Mouse (Mus musculus) mouse embryonic stem cell (cell line): Measurements from ENCODE around the gene Kifap3.

Source experiments
- in situ Hi-C, 2 experiments: fragments of 300-500 bp; cut with MboI; formaldehyde crosslinking; loops; 1 replicate in 1 of 2; 3 replicates in 1 of 2; pipeline ENCODE4 v1.14.3; 2019 to 2020; ENCODE audit warnings: low sequenced_read_pairs in 2 of 2, low pct_unique_long_range_greater_than_20kb in 1 of 2, mixed read lengths in 1 of 2; ENCODE audit not compliant: unreplicated experiment in 1 of 2

Gene Kifap3

DNA sequence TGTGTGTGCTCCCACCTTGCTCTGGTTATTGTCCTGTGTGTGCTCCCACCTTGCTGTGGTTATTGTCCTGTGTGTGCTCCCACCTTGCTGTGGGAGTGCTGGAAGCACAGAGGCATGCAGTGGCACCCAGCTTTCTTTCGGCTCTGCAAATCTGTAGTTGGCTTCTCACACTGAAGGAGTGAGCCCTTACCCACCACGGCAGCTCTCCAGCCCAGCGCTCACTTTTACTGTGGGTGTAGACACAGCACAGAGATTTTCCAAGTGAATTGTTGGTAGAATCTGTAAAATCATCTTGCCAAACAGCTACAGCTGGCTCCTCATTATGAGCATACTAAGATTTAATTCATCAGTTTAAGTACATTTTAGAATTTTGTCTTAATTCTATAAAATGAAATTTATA lies 93.8 kb downstream of the Kifap3 start:
- in situ Hi-C loops, result no loop called here

DNA sequence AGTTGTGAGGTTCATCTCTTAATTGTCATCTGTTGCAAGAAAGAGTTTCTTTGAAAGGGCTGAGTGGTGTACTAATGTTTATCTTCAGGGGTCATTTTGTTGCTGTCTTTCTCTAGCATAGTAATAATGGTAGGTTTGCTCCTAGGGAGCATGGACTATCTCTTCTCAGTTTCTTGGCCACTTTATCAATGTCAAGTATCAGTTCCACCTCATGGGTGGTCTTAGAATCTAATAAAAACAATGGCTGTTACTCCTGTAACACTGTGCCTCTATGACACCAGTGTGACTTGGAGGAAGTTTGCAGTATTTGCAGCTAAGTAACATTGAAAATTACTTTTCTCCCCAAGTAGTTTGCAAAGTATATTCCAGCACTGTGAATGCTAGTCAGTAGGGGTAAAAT lies 110.2 kb downstream of the Kifap3 start:
- in situ Hi-C loops, result no loop called here

DNA sequence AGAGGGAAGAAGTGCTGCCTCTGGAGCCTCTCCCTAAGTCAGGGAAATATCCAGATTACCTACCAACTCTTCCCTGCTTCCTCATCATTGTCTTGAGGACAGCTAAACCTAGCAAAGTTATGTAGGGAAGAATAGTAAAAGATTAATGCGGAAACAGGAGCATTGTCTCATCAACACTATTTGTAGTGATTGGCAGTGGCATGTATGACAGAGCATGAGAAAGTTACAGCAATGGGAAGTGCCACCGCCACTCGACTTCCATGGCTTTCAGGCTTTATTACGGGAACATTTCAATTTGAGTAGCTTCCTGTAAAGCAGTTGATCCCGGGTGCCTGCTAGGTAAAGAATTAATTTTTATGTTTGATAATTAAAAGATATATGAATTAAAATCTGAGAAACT lies 113.9 kb downstream of the Kifap3 start:
- in situ Hi-C loops, result no loop called here

DNA sequence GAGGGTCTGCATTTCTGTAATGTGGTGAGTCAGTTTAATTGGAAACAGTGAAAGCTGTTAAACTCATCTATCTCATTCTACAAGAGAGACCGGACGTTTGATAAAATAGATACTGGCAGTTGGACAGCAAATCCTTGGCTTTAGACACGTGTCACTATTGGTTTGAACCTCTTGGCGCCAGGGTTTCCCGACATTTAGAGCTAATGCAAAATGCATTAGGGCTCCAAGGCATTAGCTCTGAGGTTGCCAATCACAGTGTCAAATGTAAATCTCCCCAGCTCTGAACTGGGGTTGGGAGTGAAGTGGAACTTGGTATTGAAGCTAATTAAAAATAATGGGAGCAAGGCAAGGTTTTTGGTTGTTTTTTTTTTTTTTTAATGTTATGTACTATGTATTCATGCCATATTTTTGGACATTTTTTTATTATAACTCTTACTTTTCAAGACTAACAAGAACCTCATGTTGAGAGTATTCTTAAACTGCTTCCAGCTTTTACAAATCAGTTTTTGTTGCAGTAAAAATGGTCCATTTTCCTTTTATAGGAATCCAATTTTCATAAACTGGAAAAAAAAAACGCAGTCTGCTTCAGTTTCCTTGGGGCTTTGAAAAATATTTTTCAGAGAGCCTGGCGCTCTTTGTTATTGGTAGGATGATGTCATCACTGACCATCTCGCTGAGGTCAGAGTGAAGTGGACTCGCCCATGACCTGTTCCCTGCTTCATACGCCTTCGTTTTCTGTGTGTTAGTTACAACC lies 114.6 kb downstream of the Kifap3 start:
- in situ Hi-C loops, result no loop called here

DNA sequence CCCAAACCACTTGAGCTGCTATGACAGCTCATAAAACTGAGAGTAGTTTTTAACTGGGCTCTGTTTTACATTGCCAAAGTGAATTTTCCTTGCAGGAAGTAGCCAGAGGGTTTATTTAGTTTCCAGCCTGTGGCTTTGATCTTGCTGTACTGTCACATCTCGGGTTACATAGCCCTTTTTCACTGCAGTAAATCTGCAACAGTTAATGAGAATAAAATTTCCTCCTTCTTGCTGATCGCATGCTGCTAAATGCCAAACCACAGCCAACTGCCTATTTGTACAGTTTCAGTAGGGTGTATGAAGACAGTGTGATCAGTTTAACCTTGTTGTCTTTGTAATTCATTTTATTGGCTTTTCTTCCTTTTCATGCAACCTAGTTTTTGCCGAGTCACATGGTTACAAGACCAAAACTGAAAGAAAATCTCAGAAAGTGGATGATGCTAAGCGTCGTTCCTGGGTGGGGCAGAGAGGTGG lies 118.9 kb downstream of the Kifap3 start:
- in situ Hi-C loops, result no loop called here

DNA sequence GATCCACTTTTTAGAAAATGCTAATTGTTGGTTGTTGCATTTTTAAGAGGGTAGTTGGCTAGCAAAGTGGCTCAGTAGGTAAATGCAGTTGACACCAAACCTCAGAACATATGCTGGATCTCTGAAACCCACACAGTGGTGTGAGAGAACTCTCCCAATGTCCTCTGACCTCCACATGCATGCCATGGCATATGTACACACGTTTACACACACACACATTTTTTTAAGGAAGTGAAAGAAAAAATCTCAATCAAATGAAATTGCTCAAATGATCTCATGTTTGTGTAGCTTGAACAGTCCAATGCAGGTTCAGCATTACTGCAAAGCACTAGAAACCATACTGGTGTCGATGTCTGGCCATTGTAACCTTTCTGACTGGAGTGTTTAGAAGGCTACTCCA lies 120.2 kb downstream of the Kifap3 start:
- in situ Hi-C loops, result no loop called here

DNA sequence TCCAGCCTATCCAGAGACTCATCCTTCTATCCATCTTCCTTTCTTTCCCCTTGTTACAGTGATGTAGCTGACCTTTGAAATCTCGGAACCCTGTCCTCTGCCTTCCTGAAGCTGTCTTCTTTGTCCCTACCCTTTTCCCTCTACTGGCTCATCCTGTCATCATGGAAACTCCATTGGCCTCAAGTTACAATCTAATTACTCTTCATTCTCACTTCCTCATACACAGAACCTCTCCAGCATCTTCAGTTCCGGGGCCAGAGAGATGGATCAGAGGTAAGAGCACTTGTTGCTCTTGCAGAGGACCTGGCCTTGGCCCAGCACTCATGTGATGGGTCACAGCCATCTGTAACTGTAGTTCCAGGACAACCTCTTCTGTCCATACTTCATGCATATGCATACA lies 120.8 kb downstream of the Kifap3 start:
- in situ Hi-C loops, result no loop called here

DNA sequence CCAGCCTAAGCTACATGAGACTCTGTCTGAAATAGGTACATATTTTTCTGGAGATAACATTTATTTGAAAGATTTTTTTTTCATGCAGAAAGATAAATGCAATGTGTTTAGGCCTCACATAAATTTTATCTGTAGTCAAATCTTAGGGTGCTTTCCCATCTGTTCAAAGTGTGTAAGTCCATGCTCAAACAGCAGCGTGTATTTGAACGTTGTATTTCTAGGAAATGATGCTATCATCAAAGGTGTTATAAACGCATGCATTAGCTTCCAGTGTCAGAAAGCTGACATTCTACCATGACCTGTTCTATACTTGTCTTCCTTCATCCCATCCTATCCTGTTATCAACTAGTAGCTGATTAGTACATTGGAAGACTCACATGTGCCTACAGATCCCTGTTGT lies 124.0 kb downstream of the Kifap3 start:
- in situ Hi-C loops, result no loop called here

DNA sequence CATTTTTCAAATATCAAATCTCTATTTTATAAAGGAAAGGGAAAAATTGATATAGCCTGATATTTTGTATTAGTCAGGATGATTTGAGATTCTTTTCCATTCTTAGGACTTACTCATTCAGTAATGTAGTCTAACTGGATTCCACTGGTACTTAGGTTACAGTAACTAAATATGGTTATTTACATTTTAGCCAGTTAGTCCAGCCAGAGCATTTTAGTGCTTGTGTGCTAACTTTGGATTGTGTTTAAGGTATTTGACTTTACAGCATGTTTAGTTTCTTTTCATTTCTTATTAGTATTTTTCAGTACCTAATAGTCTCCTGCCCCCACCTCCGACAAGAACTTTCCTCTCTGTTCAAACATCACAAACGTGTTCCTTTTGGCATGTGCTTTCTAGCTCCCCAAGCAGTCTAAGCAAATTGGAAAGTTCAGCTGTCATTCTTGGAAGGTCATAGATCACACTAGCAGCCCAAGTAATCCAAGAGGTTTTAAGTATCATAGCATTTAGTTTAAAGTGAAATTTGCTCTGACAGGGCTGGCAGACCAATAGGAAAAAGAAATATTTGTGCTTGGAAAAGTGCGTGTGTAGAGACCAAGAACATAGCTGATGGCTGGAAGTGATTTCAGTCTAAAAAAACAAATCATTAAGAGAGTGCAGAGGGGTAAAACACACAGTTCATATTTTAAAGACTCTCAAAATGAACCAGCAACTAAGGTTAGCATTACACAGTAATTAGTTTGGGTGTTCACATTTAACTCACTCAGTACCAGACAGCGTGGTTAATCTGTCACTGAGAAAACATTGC lies 127.8 kb downstream of the Kifap3 start:
- in situ Hi-C loops, result no loop called here

DNA sequence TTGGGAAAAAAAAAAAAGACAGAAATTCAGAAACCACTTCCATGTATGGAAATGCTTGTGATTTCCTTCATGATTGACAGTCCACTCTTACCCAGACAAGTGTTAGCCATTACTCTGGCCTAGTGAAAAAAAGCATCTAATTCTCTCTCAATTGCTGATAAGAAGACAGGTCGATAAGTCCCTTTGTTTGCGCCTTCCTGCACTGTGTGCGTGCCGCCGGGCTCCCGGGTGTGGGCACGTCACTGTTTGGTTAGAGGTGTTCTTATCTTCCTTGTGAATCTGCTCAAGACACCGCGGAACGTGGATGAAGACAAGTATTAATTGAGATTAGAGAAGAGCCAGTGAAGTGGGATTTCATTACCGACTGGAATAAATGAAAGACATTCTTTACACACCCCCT lies 129.0 kb downstream of the Kifap3 start:
- in situ Hi-C loops, result no loop called here

DNA sequence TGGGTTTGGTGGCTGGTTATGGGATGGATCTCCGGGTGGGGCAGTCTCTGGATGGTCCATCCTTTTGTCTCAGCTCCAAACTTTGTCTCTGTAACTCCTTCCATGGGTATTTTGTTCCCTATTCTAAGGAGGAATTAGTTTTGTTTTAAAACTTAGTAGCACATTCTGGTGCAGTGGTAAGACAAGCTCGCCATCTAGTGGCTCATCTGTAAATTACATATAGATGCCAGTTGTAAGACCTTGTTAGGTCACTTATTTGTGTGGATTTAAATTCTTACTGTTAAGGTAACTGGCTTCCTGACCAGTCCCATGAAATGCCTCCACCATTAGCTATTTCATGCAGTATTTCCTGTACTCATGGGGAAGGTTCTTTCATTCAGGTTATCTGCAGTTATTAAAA lies 131.0 kb downstream of the Kifap3 start:
- in situ Hi-C loops, result no loop called here

DNA sequence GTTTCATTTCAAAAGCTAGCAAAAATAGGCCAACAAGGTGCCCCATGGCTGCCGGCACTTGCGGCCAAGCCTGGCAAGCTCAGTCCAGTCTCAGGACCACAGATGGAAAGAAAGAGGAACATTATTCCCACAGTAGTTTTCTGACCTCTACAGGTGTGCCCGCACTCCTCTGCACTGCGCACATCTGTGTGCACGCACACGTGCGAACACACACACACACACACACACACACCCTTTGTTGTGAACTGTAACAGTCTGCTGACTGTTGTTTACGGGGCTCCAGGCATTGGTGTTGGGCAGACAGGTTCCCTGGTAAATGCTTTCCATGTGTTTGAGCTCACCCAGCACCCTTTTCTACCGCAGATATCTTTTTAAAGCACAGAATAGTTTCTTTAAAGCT lies 131.4 kb downstream of the Kifap3 start:
- in situ Hi-C loops, result no loop called here

DNA sequence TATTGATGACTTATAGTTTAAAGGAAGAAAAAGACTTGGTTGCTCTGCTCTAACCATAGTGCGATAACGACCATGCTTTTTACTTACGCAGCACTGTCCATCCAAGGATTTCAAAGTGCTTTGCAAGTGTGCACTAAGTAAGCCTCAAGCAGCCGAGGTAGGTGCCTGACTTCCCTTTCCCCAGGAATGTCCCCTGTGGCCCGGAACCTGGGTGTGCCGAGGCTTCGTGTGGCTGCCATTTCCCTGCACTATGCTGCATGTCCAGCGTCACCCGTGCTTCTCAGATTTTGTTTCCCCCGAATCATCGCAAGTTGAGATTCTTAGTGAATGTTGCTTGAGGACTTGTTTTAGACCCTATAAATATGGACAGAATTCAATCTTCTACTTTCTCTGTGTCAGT lies 132.6 kb downstream of the Kifap3 start:
- in situ Hi-C loops, result no loop called here

DNA sequence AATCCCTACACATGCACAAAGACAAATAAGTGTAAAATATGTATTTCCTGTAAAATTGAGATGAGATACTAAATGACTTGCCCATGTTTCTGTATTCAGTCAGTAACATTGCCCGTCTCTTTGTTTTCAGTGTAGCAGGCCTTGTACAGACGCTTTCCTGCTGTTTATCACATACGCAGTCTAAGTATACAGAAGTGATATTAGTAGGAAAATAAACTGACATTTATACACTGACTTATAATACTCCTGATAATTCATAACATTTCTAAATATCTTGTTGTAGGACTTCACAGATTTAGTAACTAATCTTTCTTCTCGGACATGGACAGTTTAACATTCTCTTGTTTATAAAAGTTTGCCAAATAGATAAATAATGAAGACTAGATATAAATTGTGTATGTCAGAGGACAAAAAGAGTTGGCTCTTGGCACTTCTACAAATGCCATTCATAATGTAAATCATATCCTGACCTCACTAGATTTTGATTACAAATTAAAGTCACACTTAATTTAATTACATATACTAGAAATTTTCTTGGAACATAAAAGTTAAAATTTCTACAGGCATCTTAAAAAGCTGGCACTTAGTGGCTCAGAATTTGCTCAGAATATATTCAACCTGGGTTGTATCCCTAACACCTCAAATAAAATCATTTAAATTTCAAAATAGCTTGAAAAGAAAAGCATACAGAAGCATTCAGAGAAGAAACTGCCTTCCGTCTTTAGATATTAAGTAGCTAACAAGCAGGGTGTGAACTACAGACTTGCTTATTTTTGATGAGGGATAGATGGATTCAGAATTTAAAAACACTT lies 138.2 kb downstream of the Kifap3 start:
- in situ Hi-C loops, result no loop called here

DNA sequence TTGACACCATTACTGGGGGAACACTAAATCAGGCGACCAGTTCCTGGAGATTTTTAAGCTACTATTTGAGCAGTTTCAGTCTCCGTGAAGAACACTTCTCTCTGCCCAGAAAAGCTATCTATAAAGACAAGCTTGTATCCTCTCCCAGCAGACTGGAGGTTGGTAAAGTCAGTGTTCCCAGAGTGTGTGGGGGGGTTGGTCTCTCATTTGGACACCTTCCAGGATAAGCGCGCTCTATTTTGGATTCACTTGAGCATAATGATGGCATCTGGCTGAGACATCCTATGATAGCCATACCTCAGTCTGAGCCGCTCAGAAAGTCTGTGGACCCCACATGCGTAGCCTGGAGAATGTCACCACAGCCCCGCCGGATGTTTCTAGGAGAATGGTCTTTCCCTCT lies 144.7 kb downstream of the Kifap3 start:
- in situ Hi-C loops, result no loop called here

DNA sequence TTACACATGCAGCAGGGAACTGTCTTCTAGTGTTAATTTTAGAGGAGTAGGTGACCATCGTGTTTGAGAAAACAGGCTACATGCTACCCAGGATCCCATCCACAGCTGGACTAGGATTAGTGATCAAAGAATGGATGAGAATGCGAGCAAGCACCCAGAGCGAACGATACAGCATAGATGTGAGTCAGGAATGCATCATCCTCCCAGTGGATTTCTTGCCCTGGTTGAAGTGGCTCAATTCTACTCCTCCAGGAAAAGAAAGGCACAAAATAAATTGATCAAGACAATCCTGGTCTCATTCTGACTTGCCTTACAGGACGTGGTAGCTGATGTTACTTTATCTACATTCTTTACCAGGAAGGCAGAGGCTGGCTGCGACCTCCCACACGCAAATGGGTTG lies 149.5 kb downstream of the Kifap3 start, which contains the start of gene Scyl3:
Gene Scyl3 (plus strand): TSS at position 255 of the 400 bp plus-strand sequence.
- in situ Hi-C loops, result loop anchor here in 1 of 2 experiments (25.0 kb wide), 1 partner anchor 1217 kb away; no protein-coding TSS in a partner anchor

DNA sequence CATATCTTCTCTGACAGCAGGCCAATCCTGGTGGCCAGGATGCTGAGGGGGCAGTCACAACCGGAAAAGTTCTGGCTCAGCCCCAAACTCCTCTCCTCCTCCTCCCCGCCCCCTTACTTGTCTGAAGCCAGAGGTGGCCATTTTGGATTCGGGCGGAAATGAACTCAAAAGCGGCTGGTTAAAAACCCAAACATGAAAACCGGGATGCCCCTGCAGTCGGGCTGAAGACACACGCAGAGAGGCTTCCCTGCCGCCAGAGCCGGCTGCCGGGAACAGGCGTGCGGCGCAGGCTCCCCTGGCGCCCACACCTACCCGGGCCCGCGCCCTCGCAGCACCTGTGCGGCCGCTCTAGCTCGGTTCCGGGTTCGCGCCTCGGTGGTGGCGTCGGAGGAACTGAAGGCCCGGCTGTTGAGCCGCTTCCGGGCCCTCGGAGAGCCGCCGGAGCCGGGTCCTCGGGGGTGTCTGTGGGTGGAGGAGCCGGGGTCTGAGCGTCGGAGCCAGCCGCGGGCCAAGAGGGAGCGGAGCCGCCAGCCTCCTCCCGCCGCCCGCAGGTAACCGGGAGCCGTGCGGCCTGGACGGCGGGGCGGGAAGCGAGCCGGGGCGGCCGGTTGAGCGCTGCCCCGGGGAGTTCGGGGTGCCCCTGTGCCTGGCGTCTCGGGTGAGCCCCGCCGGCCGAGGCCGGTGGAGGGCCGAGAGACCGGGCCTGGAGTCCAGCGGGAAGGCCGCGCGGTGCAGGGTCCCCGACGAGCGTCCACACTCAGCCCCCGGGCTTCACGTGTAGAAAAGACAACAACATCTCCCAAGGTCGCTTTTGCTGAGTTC lies 150.5 kb downstream of the Kifap3 start:
- in situ Hi-C loops, result loop anchor here in 1 of 2 experiments (25.0 kb wide), 1 partner anchor 1218 kb away; no protein-coding TSS in a partner anchor

DNA sequence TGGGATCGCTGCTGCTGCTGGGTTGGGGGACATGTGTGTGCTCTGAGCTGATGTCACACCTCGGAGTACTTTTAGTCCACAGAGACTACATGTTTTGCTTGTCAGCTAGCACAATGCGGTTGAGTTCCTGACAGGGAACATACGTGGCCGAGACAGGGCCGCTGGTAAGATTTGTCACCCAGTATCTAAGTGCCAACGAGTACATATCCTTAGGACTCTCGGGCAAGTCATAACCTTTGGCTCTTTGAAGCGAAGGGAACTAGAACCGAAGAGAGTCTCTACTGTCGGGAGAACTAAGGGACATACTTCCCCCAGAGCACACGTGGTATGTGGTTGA lies 151.0 kb downstream of the Kifap3 start:
- in situ Hi-C loops, result loop anchor here in 1 of 2 experiments (25.0 kb wide), 1 partner anchor 1218 kb away; no protein-coding TSS in a partner anchor
